Mouse (Mus musculus) forebrain, embryonic 12.5 days (tissue): ENCODE measurements around the gene Shank2. TPM values are rescaled to one million over a fixed set of nuclear protein-coding genes. Genes with fewer than 3 reads are reported as not detected.

Source experiments
- ATAC-seq: fragments of 200-750 bp; cut with Nextera tagmentation; 2 replicates; pipeline ENCODE4 v1.8.0; 2017; ENCODE audit warnings: moderate TSS enrichment; ENCODE audit not compliant: low FRiP score
- H3K27ac ChIP-seq: fragments of 300-500 bp; sonication (generic); 2 replicates; pipeline ENCODE4 v1.5.1; 2016; ENCODE audit warnings: mild to moderate bottlenecking
- H3K27me3 ChIP-seq: fragments of 300-500 bp; sonication (generic); 2 replicates; pipeline ENCODE4 v1.6.1; 2016; ENCODE audit warnings: mild to moderate bottlenecking
- H3K36me3 ChIP-seq: fragments of 300-500 bp; sonication (generic); replicated peaks from 2 replicates; pipeline ENCODE4 v1.6.1; 2016; ENCODE audit warnings: mild to moderate bottlenecking
- H3K4me1 ChIP-seq: fragments of 300-500 bp; sonication (generic); 2 replicates; pipeline ENCODE4 v1.6.1; 2016
- H3K4me2 ChIP-seq: fragments of 300-500 bp; sonication (generic); 2 replicates; pipeline ENCODE4 v1.6.1; 2016; ENCODE audit warnings: mild to moderate bottlenecking, moderate library complexity
- H3K4me3 ChIP-seq: fragments of 300-500 bp; sonication (generic); replicated peaks from 2 replicates; pipeline ENCODE4 v1.5.1; 2016; ENCODE audit warnings: mild to moderate bottlenecking
- H3K9ac ChIP-seq: fragments of 300-500 bp; sonication (generic); 2 replicates; pipeline ENCODE4 v1.6.1; 2016; ENCODE audit warnings: mild to moderate bottlenecking
- H3K9me3 ChIP-seq: fragments of 300-500 bp; sonication (generic); 2 replicates; pipeline ENCODE4 v1.6.1; 2016
- WGBS: fragments of 180-500 bp; shearing (Covaris S2); methylation state at CpG from one replicate; pipeline ENCODE4 v1.1.7; 2016; 5-methylcytosine and 5-hydroxymethylcytosine counted together
- polyA plus RNA-seq: library from polyadenylated mRNA; unstranded; fragments of >200 nt; fragmentation: Nextera tagmentation; extraction: Ambion mirVana; gene quantifications from 2 replicates; pipeline ENCODE4 v1.2.1, GENCODE M21; 2016

Shank2 gene
- polyA plus RNA-seq, 1 experiment from 2014 or later: 3.0 TPM

GRCm38 (mm10) chr7:144375483-144375882 lies 373.8 kb downstream of the Shank2 start:
- ATAC-seq: no peak
- Histone ChIP-seq H3K36me3 (no peaks in the 10 kb centered on the region), H3K9ac (no peak overlapping the region), H3K4me2 (no peak overlapping the region), H3K27me3 (no peaks in the 10 kb centered on the region), H3K27ac (no peak overlapping the region), H3K4me1 (peaks cover 24% of the 10 kb centered on the region), H3K9me3 (no peaks in the 10 kb centered on the region), H3K4me3 (no peak overlapping the region)
- WGBS: 79% methylated on average over 2 of the region's 2 CpGs

GRCm38 (mm10) chr7:144378254-144378653 lies 376.5 kb downstream of the Shank2 start:
- H3K4me2 ChIP-seq: no peak overlapping the region
- H3K36me3 ChIP-seq: no peaks in the 10 kb centered on the region

GRCm38 (mm10) chr7:144379243-144379884 lies 377.6 kb downstream of the Shank2 start:
- no peaks in the 10 kb centered on the region for H3K27me3 ChIP-seq
- no peak overlapping the region for H3K4me2 ChIP-seq
- H3K4me3 ChIP-seq: no peak overlapping the region
- 51% methylated on average over 6 of the region's 6 CpGs for WGBS
- H3K9ac ChIP-seq: no peak overlapping the region
- H3K27ac ChIP-seq: no peak overlapping the region
- H3K36me3 ChIP-seq: no peaks in the 10 kb centered on the region
- peaks cover 33% of the 10 kb centered on the region for H3K4me1 ChIP-seq
- ATAC-seq: no peak
- H3K9me3 ChIP-seq: no peaks in the 10 kb centered on the region

More at GRCm38 (mm10) chr7:144378254-144378653, 376.5 kb downstream of the Shank2 start:
- 86% methylated on average over 4 of the region's 4 CpGs for WGBS
- peaks cover 30% of the 10 kb centered on the region for H3K4me1 ChIP-seq
- H3K4me3 ChIP-seq: no peak overlapping the region
- no peak for ATAC-seq
- no peak overlapping the region for H3K9ac ChIP-seq
- H3K27me3 ChIP-seq: no peaks in the 10 kb centered on the region
- H3K27ac ChIP-seq: no peak overlapping the region
- H3K9me3 ChIP-seq: no peaks in the 10 kb centered on the region

GRCm38 (mm10) chr7:144381588-144381987 lies 379.9 kb downstream of the Shank2 start:
- Histone ChIP-seq H3K4me1 (peaks cover 34% of the 10 kb centered on the region), H3K27ac (no peak overlapping the region), H3K36me3 (no peaks in the 10 kb centered on the region), H3K4me2 (no peak overlapping the region), H3K27me3 (no peaks in the 10 kb centered on the region), H3K9ac (no peak overlapping the region), H3K4me3 (no peak overlapping the region), H3K9me3 (no peaks in the 10 kb centered on the region)
- WGBS: 77% methylated on average over 10 of the region's 10 CpGs
- ATAC-seq: no peak

GRCm38 (mm10) chr7:144387537-144387936 lies 385.8 kb downstream of the Shank2 start:
- peaks cover 16% of the 10 kb centered on the region for H3K4me1 ChIP-seq
- no peak overlapping the region for H3K27ac ChIP-seq
- no peak for ATAC-seq
- H3K4me2 ChIP-seq: no peak overlapping the region
- no peaks in the 10 kb centered on the region for H3K36me3 ChIP-seq
- H3K27me3 ChIP-seq: no peaks in the 10 kb centered on the region
- H3K4me3 ChIP-seq: no peak overlapping the region
- H3K9ac ChIP-seq: no peak overlapping the region
- 93% methylated on average over 6 of the region's 6 CpGs for WGBS
- H3K9me3 ChIP-seq: peaks cover 3% of the 10 kb centered on the region; the same call in 1 of the 2 replicates

- Histone ChIP-seq H3K4me3 (no peak overlapping the region), H3K9ac (no peak overlapping the region), H3K4me1 (peaks cover 12% of the 10 kb centered on the region), H3K9me3 (peaks cover 3% of the 10 kb centered on the region; the same call in 1 of the 2 replicates), H3K27ac (no peak overlapping the region), H3K27me3 (no peaks in the 10 kb centered on the region), H3K36me3 (no peaks in the 10 kb centered on the region), H3K4me2 (no peak overlapping the region)
- WGBS: 93% methylated on average over 2 of the region's 2 CpGs
- no peak for ATAC-seq
Observed at GRCm38 (mm10) chr7:144389704-144390103, 388.0 kb downstream of the Shank2 start.

- H3K9ac ChIP-seq: no peak overlapping the region
- H3K36me3 ChIP-seq: no peaks in the 10 kb centered on the region
- H3K4me1 ChIP-seq: peaks cover 12% of the 10 kb centered on the region
- H3K27me3 ChIP-seq: no peaks in the 10 kb centered on the region
- H3K4me2 ChIP-seq: no peak overlapping the region
- no peak overlapping the region for H3K27ac ChIP-seq
- WGBS: 44% methylated on average over 8 of the region's 8 CpGs
- peaks cover 3% of the 10 kb centered on the region; the same call in 1 of the 2 replicates for H3K9me3 ChIP-seq
- no peak overlapping the region for H3K4me3 ChIP-seq
- no peak for ATAC-seq
Observed at GRCm38 (mm10) chr7:144390676-144391075, 388.9 kb downstream of the Shank2 start.

- ATAC-seq: no peak
- 88% methylated on average over 6 of the region's 6 CpGs for WGBS
- Histone ChIP-seq H3K27ac (no peak overlapping the region), H3K4me2 (no peak overlapping the region), H3K9me3 (peaks cover 3% of the 10 kb centered on the region; the same call in 1 of the 2 replicates), H3K27me3 (no peaks in the 10 kb centered on the region), H3K36me3 (no peaks in the 10 kb centered on the region), H3K4me1 (peaks cover 12% of the 10 kb centered on the region), H3K4me3 (no peak overlapping the region), H3K9ac (no peak overlapping the region)
Observed at GRCm38 (mm10) chr7:144391727-144392126, 390.0 kb downstream of the Shank2 start.

- no peaks in the 10 kb centered on the region for H3K27me3 ChIP-seq
- no peaks in the 10 kb centered on the region for H3K36me3 ChIP-seq
- H3K27ac ChIP-seq: no peak overlapping the region
- no peak overlapping the region for H3K4me3 ChIP-seq
- H3K9ac ChIP-seq: no peak overlapping the region
- no peaks in the 10 kb centered on the region for H3K9me3 ChIP-seq
- H3K4me2 ChIP-seq: no peak overlapping the region
- ATAC-seq: no peak
- H3K4me1 ChIP-seq: no peaks in the 10 kb centered on the region
- WGBS: 76% methylated on average over 4 of the region's 4 CpGs
Observed at GRCm38 (mm10) chr7:144402492-144402891, 400.8 kb downstream of the Shank2 start.

- ATAC-seq: no peak
- no peak overlapping the region for H3K9ac ChIP-seq
- H3K27me3 ChIP-seq: no peaks in the 10 kb centered on the region
- H3K4me1 ChIP-seq: peaks cover 11% of the 10 kb centered on the region
- H3K36me3 ChIP-seq: 0 out of 2 replicates have a peak, but pooled peaks cover 15% of the 10 kb centered on the region
- no peak overlapping the region for H3K27ac ChIP-seq
- no peak overlapping the region for H3K4me2 ChIP-seq
- H3K4me3 ChIP-seq: no peak overlapping the region
- no peaks in the 10 kb centered on the region for H3K9me3 ChIP-seq
- WGBS: 79% methylated on average over 4 of the region's 4 CpGs
Observed at GRCm38 (mm10) chr7:144407675-144408074, 405.9 kb downstream of the Shank2 start.

- Histone ChIP-seq H3K27me3 (no peaks in the 10 kb centered on the region), H3K4me1 (peaks cover 13% of the 10 kb centered on the region), H3K9me3 (no peaks in the 10 kb centered on the region), H3K9ac (no peak overlapping the region), H3K27ac (no peak overlapping the region), H3K4me3 (no peak overlapping the region), H3K36me3 (0 out of 2 replicates have a peak, but pooled peaks cover 15% of the 10 kb centered on the region), H3K4me2 (no peak overlapping the region)
- 86% methylated on average over 2 of the region's 2 CpGs for WGBS
- no peak for ATAC-seq
Observed at GRCm38 (mm10) chr7:144408464-144409000, 406.8 kb downstream of the Shank2 start.

GRCm38 (mm10) chr7:144409682-144410081 lies 408.0 kb downstream of the Shank2 start:
- no peaks in the 10 kb centered on the region for H3K27me3 ChIP-seq
- no peak for ATAC-seq
- no peaks in the 10 kb centered on the region for H3K9me3 ChIP-seq
- H3K36me3 ChIP-seq: 0 out of 2 replicates have a peak, but pooled peaks cover 15% of the 10 kb centered on the region
- H3K27ac ChIP-seq: no peak overlapping the region
- 89% methylated on average over 18 of the region's 18 CpGs for WGBS
- no peak overlapping the region for H3K9ac ChIP-seq
- peaks cover 13% of the 10 kb centered on the region for H3K4me1 ChIP-seq
- H3K4me2 ChIP-seq: no peak overlapping the region
- H3K4me3 ChIP-seq: no peak overlapping the region
